ENCODE assay signal across 7 mouse cellular contexts in genomic region chr10:21996660-21997447, GRCm38 (mm10).
DNase-seq lines count a peak whose midpoint lies in the region; ATAC-seq lines count a peak whose summit lies in the region.

No protein-coding gene starts in this region.

- DNase-seq in hindbrain, embryonic 14.5 days (ENCODE audit: low spot score): no peak
- DNase-seq in hindbrain, embryonic 11.5 days (ENCODE audit: low spot score): no peak
- DNase-seq in neural tube, embryonic 10.5 days (ENCODE audit: extremely low spot score, low spot score): no peak
- DNase-seq in left cerebral cortex, postnatal 14 days (ENCODE audit: low spot score in 2 of 2): no peak
- DNase-seq in gastrocnemius, postnatal 36 days: no peak

- 91% methylated on average over 14 of the region's 14 CpGs for WGBS in hindbrain, embryonic 14.5 days
- 92% methylated on average over 14 of the region's 14 CpGs for whole genome bisulfite sequencing in hindbrain, embryonic 11.5 days
- WGBS in neural tube, embryonic 13.5 days: 92% methylated on average over 14 of the region's 14 CpGs
- 92% methylated on average over 14 of the region's 14 CpGs for WGBS in limb, embryonic 13.5 days

- no peaks in the 10 kb centered on the region for H3K9me3 ChIP-seq in hindbrain, embryonic 14.5 days (ENCODE audit: control insufficient read depth, low read length)
- no peaks in the 10 kb centered on the region for H3K9me3 ChIP-seq in hindbrain, embryonic 11.5 days (ENCODE audit: control insufficient read depth, low read length)
- H3K9me3 ChIP-seq in neural tube, embryonic 13.5 days: no peaks in the 10 kb centered on the region
- H3K9me3 ChIP-seq in limb, embryonic 13.5 days: no peaks in the 10 kb centered on the region

- intact Hi-C loops in left cerebral cortex, postnatal 14 days (cut with DNase I): loop anchor here (1.0 to 10.0 kb wide), 2 partner anchors 202 to 532 kb away; no protein-coding TSS in a partner anchor
- intact Hi-C loops in gastrocnemius, postnatal 36 days (cut with DNase I): no loop called here

- H3K9ac ChIP-seq in hindbrain, embryonic 14.5 days: no peak overlapping the region; the same call in 1 of the 2 replicates
- no peak overlapping the region for H3K9ac ChIP-seq in hindbrain, embryonic 11.5 days (ENCODE audit: low read depth, low read length)
- no peak overlapping the region for H3K9ac ChIP-seq in neural tube, embryonic 13.5 days
- peak overlapping the region; percentile 48; the same call in 1 of the 2 replicates for H3K9ac ChIP-seq in limb, embryonic 13.5 days

- peaks cover 36% of the 10 kb centered on the region for H3K36me3 ChIP-seq in hindbrain, embryonic 14.5 days (replicated peaks; ENCODE audit: control insufficient read depth, insufficient read depth)
- H3K36me3 ChIP-seq in hindbrain, embryonic 11.5 days (ENCODE audit: control insufficient read depth, insufficient read depth, low read length): no peaks in the 10 kb centered on the region
- H3K36me3 ChIP-seq in neural tube, embryonic 13.5 days: peaks cover 34% of the 10 kb centered on the region
- H3K36me3 ChIP-seq in limb, embryonic 13.5 days: peaks cover 30% of the 10 kb centered on the region

- no peak for ATAC-seq in hindbrain, embryonic 14.5 days (ENCODE audit: low FRiP score)
- no peak for ATAC-seq in hindbrain, embryonic 11.5 days (ENCODE audit: low FRiP score)
- no peak for ATAC-seq in neural tube, embryonic 13.5 days (ENCODE audit: low read depth)
- no peak for ATAC-seq in limb, embryonic 13.5 days (ENCODE audit: low FRiP score, low read depth)

- H3K4me2 ChIP-seq in hindbrain, embryonic 14.5 days (replicated peaks): peak overlapping the region; percentile 99
- no peak overlapping the region for H3K4me2 ChIP-seq in hindbrain, embryonic 11.5 days (replicated peaks; ENCODE audit: low read depth, low read length)
- H3K4me2 ChIP-seq in neural tube, embryonic 13.5 days: peak overlapping the region; percentile 97
- H3K4me2 ChIP-seq in limb, embryonic 13.5 days (replicated peaks): peak overlapping the region; percentile 60

- H3K4me1 ChIP-seq in hindbrain, embryonic 14.5 days (replicated peaks; ENCODE audit: control insufficient read depth, insufficient read depth, low read length): peaks cover 4% of the 10 kb centered on the region; the same call in 1 of the 2 replicates
- H3K4me1 ChIP-seq in hindbrain, embryonic 11.5 days (replicated peaks; ENCODE audit: control insufficient read depth, insufficient read depth, low read length): no peaks in the 10 kb centered on the region
- H3K4me1 ChIP-seq in neural tube, embryonic 13.5 days (replicated peaks): peaks cover 27% of the 10 kb centered on the region
- H3K4me1 ChIP-seq in limb, embryonic 13.5 days: peaks cover 40% of the 10 kb centered on the region

- H3K27ac ChIP-seq in hindbrain, embryonic 14.5 days: no peak overlapping the region
- no peak overlapping the region for H3K27ac ChIP-seq in hindbrain, embryonic 11.5 days (ENCODE audit: low read depth, low read length)
- no peak overlapping the region for H3K27ac ChIP-seq in neural tube, embryonic 13.5 days (replicated peaks)
- H3K27ac ChIP-seq in limb, embryonic 13.5 days: no peak overlapping the region

- H3K27me3 ChIP-seq in hindbrain, embryonic 14.5 days (ENCODE audit: control insufficient read depth, insufficient read depth, low read length): peaks cover 8% of the 10 kb centered on the region; the same call in 1 of the 2 replicates
- peaks cover 10% of the 10 kb centered on the region for H3K27me3 ChIP-seq in hindbrain, embryonic 11.5 days (ENCODE audit: control insufficient read depth, insufficient read depth, low read length)
- H3K27me3 ChIP-seq in neural tube, embryonic 13.5 days: peaks cover 12% of the 10 kb centered on the region
- H3K27me3 ChIP-seq in limb, embryonic 13.5 days: peaks cover 7% of the 10 kb centered on the region

- H3K4me3 ChIP-seq in hindbrain, embryonic 14.5 days (replicated peaks; ENCODE audit: low read length): no peak overlapping the region
- no peak overlapping the region for H3K4me3 ChIP-seq in hindbrain, embryonic 11.5 days (ENCODE audit: low read depth, low read length)
- H3K4me3 ChIP-seq in neural tube, embryonic 13.5 days: no peak overlapping the region
- peak overlapping the region; percentile 60 for H3K4me3 ChIP-seq in limb, embryonic 13.5 days
